Mouse (Mus musculus): ENCODE data around the gene Zbp1. TPM values are rescaled to one million over a fixed set of nuclear protein-coding genes. Genes with fewer than 3 reads are reported as not detected.

The Zbp1 gene
- polyA plus RNA-seq, 1 experiment from 2014 or later, result not detected

GRCm38 (mm10) chr2:173187182-173187855 lies 31.4 kb downstream of the Zbp1 start:
- Histone ChIP-seq H3K27ac (replicated peaks in 1 of 2; ENCODE audit: control insufficient read depth in 1 of 2, insufficient read depth in 1 of 2, low read depth in 2 of 2, low read length in 2 of 2) (no peak overlapping the region), H3K4me1 (ENCODE audit: control insufficient read depth in 2 of 2, insufficient read depth in 2 of 2, low read length in 2 of 2) (0 out of 4 replicates have a peak, but pooled peaks cover 0 to 3% of the 10 kb centered on the region in 2 experiments), H3K4me2 (ENCODE audit: low read length) (no peak overlapping the region), H3K9me3 (ENCODE audit: control insufficient read depth, low read length) (no peaks in the 10 kb centered on the region), H3K9ac (ENCODE audit: low read length) (no peak overlapping the region), H3K27me3 (ENCODE audit: control insufficient read depth, insufficient read depth, low read length) (peaks cover 25% of the 10 kb centered on the region), H3K36me3 (ENCODE audit: control insufficient read depth, insufficient read depth, low read length) (no peaks in the 10 kb centered on the region), H3K4me3 (ENCODE audit: control insufficient read depth in 1 of 2, insufficient read depth in 1 of 2, low read depth in 1 of 2, low read length in 2 of 2) (no peak overlapping the region)
- no peak for ATAC-seq (ENCODE audit: insufficient number of reproducible peaks, insufficient read depth, low FRiP score, low read depth)
- 29% methylated on average over 8 of the region's 8 CpGs for WGBS

- ATAC-seq (ENCODE audit: insufficient number of reproducible peaks, insufficient read depth, low FRiP score, low read depth), result 0 out of 2 replicates have a peak, but pooled peaks have one; percentile 33
- H3K4me2 ChIP-seq (ENCODE audit: low read length), result no peak overlapping the region
- H3K27ac ChIP-seq (replicated peaks in 1 of 2; ENCODE audit: control insufficient read depth in 1 of 2, insufficient read depth in 1 of 2, low read depth in 2 of 2, low read length in 2 of 2), result no peak overlapping the region
- no peaks in the 10 kb centered on the region for H3K36me3 ChIP-seq (ENCODE audit: control insufficient read depth, insufficient read depth, low read length)
- WGBS, result 24% methylated on average over 26 of the region's 26 CpGs
- no peak overlapping the region for H3K4me3 ChIP-seq (ENCODE audit: control insufficient read depth in 1 of 2, insufficient read depth in 1 of 2, low read depth in 1 of 2, low read length in 2 of 2)
- H3K9me3 ChIP-seq (ENCODE audit: control insufficient read depth, low read length), result no peaks in the 10 kb centered on the region
- 0 out of 4 replicates have a peak, but pooled peaks cover 0 to 3% of the 10 kb centered on the region in 2 experiments for H3K4me1 ChIP-seq (ENCODE audit: control insufficient read depth in 2 of 2, insufficient read depth in 2 of 2, low read length in 2 of 2)
- no peak overlapping the region for H3K9ac ChIP-seq (ENCODE audit: low read length)
- peaks cover 25% of the 10 kb centered on the region for H3K27me3 ChIP-seq (ENCODE audit: control insufficient read depth, insufficient read depth, low read length)
Measured at GRCm38 (mm10) chr2:173186047-173186943, 32.4 kb downstream of the Zbp1 start.

- H3K27me3 ChIP-seq (ENCODE audit: control insufficient read depth, insufficient read depth, low read length), result peaks cover 25% of the 10 kb centered on the region
- H3K9me3 ChIP-seq (ENCODE audit: control insufficient read depth, low read length), result no peaks in the 10 kb centered on the region
- H3K36me3 ChIP-seq (ENCODE audit: control insufficient read depth, insufficient read depth, low read length), result no peaks in the 10 kb centered on the region
- 50% methylated on average over 6 of the region's 6 CpGs for WGBS
- no peak overlapping the region for H3K4me3 ChIP-seq (ENCODE audit: control insufficient read depth in 1 of 2, insufficient read depth in 1 of 2, low read depth in 1 of 2, low read length in 2 of 2)
- no peak overlapping the region for H3K4me2 ChIP-seq (ENCODE audit: low read length)
- no peak for ATAC-seq (ENCODE audit: insufficient number of reproducible peaks, insufficient read depth, low FRiP score, low read depth)
- no peak overlapping the region for H3K9ac ChIP-seq (ENCODE audit: low read length)
- H3K4me1 ChIP-seq (ENCODE audit: control insufficient read depth in 2 of 2, insufficient read depth in 2 of 2, low read length in 2 of 2), result 0 out of 4 replicates have a peak, but pooled peaks cover 0 to 3% of the 10 kb centered on the region in 2 experiments
- H3K27ac ChIP-seq (replicated peaks in 1 of 2; ENCODE audit: control insufficient read depth in 1 of 2, insufficient read depth in 1 of 2, low read depth in 2 of 2, low read length in 2 of 2), result no peak overlapping the region
Measured at GRCm38 (mm10) chr2:173185282-173185681, 33.4 kb downstream of the Zbp1 start.

- no peak for ATAC-seq (ENCODE audit: insufficient number of reproducible peaks, insufficient read depth, low FRiP score, low read depth)
- Histone ChIP-seq H3K9me3 (ENCODE audit: control insufficient read depth, low read length) (no peaks in the 10 kb centered on the region), H3K27ac (replicated peaks in 1 of 2; ENCODE audit: control insufficient read depth in 1 of 2, insufficient read depth in 1 of 2, low read depth in 2 of 2, low read length in 2 of 2) (no peak overlapping the region), H3K4me2 (ENCODE audit: low read length) (no peak overlapping the region), H3K27me3 (ENCODE audit: control insufficient read depth, insufficient read depth, low read length) (peaks cover 25% of the 10 kb centered on the region), H3K4me3 (ENCODE audit: control insufficient read depth in 1 of 2, insufficient read depth in 1 of 2, low read depth in 1 of 2, low read length in 2 of 2) (no peak overlapping the region), H3K36me3 (ENCODE audit: control insufficient read depth, insufficient read depth, low read length) (no peaks in the 10 kb centered on the region), H3K4me1 (ENCODE audit: control insufficient read depth in 2 of 2, insufficient read depth in 2 of 2, low read length in 2 of 2) (0 out of 4 replicates have a peak, but pooled peaks cover 0 to 3% of the 10 kb centered on the region in 2 experiments), H3K9ac (ENCODE audit: low read length) (no peak overlapping the region)
- 59% methylated on average over 11 of the region's 11 CpGs for WGBS
Measured at GRCm38 (mm10) chr2:173184475-173185080, 34.1 kb downstream of the Zbp1 start.

- Histone ChIP-seq H3K4me2 (ENCODE audit: low read length) (no peak overlapping the region), H3K9me3 (ENCODE audit: control insufficient read depth, low read length) (no peaks in the 10 kb centered on the region), H3K4me3 (ENCODE audit: control insufficient read depth in 1 of 2, insufficient read depth in 1 of 2, low read depth in 1 of 2, low read length in 2 of 2) (no peak overlapping the region), H3K4me1 (ENCODE audit: control insufficient read depth in 2 of 2, insufficient read depth in 2 of 2, low read length in 2 of 2) (0 out of 4 replicates have a peak, but pooled peaks cover 0 to 3% of the 10 kb centered on the region in 2 experiments), H3K27me3 (ENCODE audit: control insufficient read depth, insufficient read depth, low read length) (peaks cover 25% of the 10 kb centered on the region), H3K9ac (ENCODE audit: low read length) (no peak overlapping the region), H3K27ac (replicated peaks in 1 of 2; ENCODE audit: control insufficient read depth in 1 of 2, insufficient read depth in 1 of 2, low read depth in 2 of 2, low read length in 2 of 2) (no peak overlapping the region), H3K36me3 (ENCODE audit: control insufficient read depth, insufficient read depth, low read length) (no peaks in the 10 kb centered on the region)
- WGBS, result 6% methylated on average over 8 of the region's 8 CpGs
- ATAC-seq (ENCODE audit: insufficient number of reproducible peaks, insufficient read depth, low FRiP score, low read depth), result no peak
Measured at GRCm38 (mm10) chr2:173183836-173184460, 34.8 kb downstream of the Zbp1 start.

- Histone ChIP-seq H3K9ac (ENCODE audit: low read length) (no peak overlapping the region), H3K4me2 (ENCODE audit: low read length) (no peak overlapping the region), H3K4me3 (ENCODE audit: control insufficient read depth in 1 of 2, insufficient read depth in 1 of 2, low read depth in 1 of 2, low read length in 2 of 2) (no peak overlapping the region), H3K36me3 (ENCODE audit: control insufficient read depth, insufficient read depth, low read length) (no peaks in the 10 kb centered on the region), H3K27me3 (ENCODE audit: control insufficient read depth, insufficient read depth, low read length) (peaks cover 25% of the 10 kb centered on the region), H3K4me1 (ENCODE audit: control insufficient read depth in 2 of 2, insufficient read depth in 2 of 2, low read length in 2 of 2) (0 out of 4 replicates have a peak, but pooled peaks cover 0 to 3% of the 10 kb centered on the region in 2 experiments), H3K9me3 (ENCODE audit: control insufficient read depth, low read length) (no peaks in the 10 kb centered on the region), H3K27ac (replicated peaks in 1 of 2; ENCODE audit: control insufficient read depth in 1 of 2, insufficient read depth in 1 of 2, low read depth in 2 of 2, low read length in 2 of 2) (no peak overlapping the region)
- WGBS, result 90% methylated on average over 10 of the region's 10 CpGs
- ATAC-seq (ENCODE audit: insufficient number of reproducible peaks, insufficient read depth, low FRiP score, low read depth), result no peak
Measured at GRCm38 (mm10) chr2:173183311-173183710, 35.4 kb downstream of the Zbp1 start.

GRCm38 (mm10) chr2:173182796-173183195 lies 35.9 kb downstream of the Zbp1 start:
- Histone ChIP-seq H3K27me3 (ENCODE audit: control insufficient read depth, insufficient read depth, low read length) (peaks cover 25% of the 10 kb centered on the region), H3K4me1 (ENCODE audit: control insufficient read depth in 2 of 2, insufficient read depth in 2 of 2, low read length in 2 of 2) (0 out of 4 replicates have a peak, but pooled peaks cover 0 to 3% of the 10 kb centered on the region in 2 experiments), H3K4me3 (ENCODE audit: control insufficient read depth in 1 of 2, insufficient read depth in 1 of 2, low read depth in 1 of 2, low read length in 2 of 2) (no peak overlapping the region), H3K4me2 (ENCODE audit: low read length) (no peak overlapping the region), H3K9ac (ENCODE audit: low read length) (no peak overlapping the region), H3K36me3 (ENCODE audit: control insufficient read depth, insufficient read depth, low read length) (no peaks in the 10 kb centered on the region), H3K27ac (replicated peaks in 1 of 2; ENCODE audit: control insufficient read depth in 1 of 2, insufficient read depth in 1 of 2, low read depth in 2 of 2, low read length in 2 of 2) (no peak overlapping the region), H3K9me3 (ENCODE audit: control insufficient read depth, low read length) (no peaks in the 10 kb centered on the region)
- no peak for ATAC-seq (ENCODE audit: insufficient number of reproducible peaks, insufficient read depth, low FRiP score, low read depth)
- 74% methylated on average over 7 of the region's 7 CpGs for WGBS

Measured in heart, embryonic 14.5 days (tissue).